Mouse (Mus musculus) spleen, postnatal 4 days (tissue): ENCODE results near the gene Shank2.

ENCODE experiments used
- DNase-seq, 2 experiments: peaks; one replicate each; pipeline ENCODE4 v3.0.0; 2022; ENCODE audit warnings: low spot score in 2 of 2

Shank2 gene

GRCm38 (mm10) chr7:144001628-144002027, at the start of gene Shank2:
Gene Shank2 (plus strand): TSS chr7:144001928.
- no peak for DNase-seq

GRCm38 (mm10) chr7:143952130-143952529, 49.6 kb upstream of the Shank2 start:
- no peak for DNase-seq

DNA sequence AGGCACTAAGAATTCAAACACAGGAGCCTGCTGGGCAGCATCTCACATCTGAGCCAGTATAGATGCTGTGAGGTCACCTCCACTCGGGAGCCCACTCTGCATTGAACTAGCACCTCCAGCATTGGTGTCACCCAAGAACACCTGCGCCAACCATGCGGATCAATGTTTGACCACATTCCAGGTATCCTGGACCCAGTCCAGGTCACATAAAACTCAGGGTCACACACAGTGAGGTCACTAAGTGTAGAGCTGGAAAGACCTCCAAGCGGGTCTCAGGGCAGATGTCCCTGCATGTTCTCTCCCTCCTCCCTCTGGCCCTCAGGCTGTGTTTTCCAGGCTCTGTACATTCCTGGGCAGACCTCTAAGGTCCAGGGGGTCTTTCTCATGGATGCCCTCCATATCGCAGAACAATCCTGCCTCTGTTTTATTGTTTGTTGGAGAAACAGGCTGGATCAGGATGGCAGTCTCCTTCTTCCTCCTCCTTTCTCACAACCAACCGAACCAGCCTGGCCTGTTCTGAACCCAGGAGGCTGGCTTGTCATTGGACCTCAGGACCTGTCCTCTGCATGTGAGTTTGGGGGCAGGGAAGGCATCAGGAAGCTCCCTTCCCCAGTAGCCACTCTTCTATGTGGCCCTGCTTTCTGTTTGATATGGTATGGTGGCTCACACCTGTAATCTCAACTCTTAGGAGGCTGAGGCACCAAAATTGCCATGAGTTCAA, 45.0 kb upstream of the Shank2 start:
- DNase-seq, result no peak

DNA sequence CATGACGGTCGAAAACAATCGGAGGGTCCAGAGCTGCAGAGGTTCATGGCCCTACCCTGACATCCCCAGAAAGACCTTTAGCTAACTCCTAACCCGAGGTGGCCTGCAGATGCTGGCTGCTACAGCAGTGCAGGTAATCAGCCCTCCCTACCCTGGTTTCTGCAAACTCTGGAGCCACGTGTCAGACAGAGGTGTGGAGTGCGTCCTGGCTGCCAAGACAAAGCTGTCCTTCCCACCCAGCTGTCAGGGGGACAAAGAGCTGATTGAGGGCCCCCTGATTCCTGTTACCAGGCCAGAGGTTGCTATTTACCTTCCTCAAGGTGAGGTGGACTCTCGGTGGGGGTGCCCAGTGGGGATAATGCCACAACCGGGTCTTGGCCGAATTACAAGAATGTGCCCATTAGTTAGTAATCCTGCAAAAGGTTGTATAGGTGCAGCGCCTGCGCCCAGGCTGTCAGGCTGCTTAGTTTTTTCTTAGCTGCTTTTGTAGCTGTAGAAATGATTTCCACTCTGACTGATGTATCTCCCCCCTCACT, 43.6 kb upstream of the Shank2 start:
- DNase-seq, result no peak

GRCm38 (mm10) chr7:143963813-143964212, 37.9 kb upstream of the Shank2 start:
- no peak for DNase-seq

DNA sequence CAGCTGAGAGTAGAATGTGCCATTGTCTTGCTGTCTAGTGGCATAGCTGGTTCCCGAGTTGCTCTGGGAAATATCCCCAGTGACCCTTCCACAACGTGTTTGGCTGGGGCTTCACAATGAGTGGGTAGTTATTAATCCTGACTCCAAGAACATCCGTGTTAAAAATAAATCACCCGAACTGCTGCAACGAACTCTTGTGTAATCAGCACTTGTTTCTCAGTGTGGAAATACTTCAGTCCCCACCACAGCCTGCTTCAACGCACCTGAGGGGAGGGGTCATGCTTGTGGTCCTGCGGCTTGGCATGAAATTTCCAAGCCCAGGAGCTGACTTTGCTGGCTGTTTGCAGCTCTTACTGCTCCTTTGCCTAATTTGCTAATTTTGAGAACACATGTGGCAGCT, 35.1 kb upstream of the Shank2 start:
- DNase-seq, result no peak

DNA sequence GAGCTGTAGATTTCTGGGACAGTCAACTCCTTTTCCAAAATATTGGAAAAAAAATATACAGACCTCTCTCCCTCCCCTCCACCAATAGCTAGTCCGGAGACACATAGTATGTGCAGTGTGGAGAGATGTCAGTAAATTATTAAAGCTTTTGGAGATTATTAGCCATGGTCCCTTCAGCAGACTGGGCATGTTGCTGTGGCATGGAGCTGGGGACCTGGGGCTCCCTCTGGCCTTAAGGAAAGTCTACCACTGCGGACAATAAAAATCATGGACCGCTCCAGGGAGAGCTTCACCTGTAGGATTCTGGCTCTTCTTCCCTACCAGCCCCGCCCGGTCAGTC, 24.3 kb upstream of the Shank2 start:
- DNase-seq, result no peak

- no peak for DNase-seq
These were observed 23.7 kb upstream of the Shank2 start for GRCm38 (mm10) chr7:143977831-143978682.

DNA sequence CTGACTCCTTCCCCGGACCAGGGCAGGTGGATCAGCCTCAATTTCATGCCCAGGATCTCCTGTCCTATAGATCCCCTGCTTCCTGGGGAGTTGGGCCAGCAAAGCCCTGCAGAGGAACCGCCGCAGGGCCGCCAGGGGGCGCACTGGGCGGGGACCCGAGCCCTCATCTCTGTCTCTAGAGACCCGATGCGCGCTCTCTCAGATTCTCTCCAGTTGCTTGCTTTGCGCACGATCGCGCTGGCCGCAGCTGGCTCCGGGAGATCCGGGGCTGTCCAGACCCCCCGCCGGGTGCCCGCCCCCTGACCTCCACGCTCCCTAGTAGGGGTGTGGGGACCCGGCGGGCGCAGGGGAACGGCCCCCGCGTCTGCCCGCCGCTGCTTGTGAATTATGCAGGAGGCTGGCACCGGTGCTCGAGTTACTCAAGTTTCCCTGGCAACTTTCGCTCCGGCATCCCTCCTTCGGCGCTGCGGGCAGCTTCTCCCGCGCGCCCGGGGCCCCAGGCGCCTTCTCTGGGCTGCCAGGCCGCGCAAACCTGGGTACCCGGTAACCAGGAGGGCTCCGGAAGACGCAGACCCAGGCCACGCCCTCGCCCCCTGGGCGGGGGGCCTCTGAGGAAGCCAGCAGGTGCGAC, 22.9 kb upstream of the Shank2 start:
- DNase-seq, result peak; percentile 38 to 77

DNA sequence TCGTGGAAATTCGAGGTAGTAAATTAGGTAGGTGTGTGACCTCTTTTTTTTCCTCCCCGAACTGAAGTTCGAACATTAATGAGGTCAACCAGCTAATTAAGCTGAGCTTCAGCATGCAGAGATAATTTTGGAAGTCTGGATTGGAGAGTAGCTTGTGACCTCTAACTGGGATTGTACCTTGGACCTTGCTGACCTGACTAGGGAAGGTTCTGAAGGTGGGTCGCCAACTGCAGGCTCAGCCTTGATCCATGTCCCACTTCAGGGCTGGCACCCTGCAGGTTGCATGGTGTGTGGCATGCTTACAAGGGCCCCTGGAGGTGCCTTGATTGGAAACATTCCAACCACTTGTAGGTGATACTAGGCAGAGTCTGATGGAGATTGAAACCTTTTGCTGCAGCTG, 21.7 kb upstream of the Shank2 start:
- DNase-seq, result no peak

GRCm38 (mm10) chr7:143986281-143986680, 15.4 kb upstream of the Shank2 start:
- DNase-seq, result no peak

- DNase-seq, result no peak
These were observed 10.6 kb upstream of the Shank2 start for GRCm38 (mm10) chr7:143991160-143991559.

DNA sequence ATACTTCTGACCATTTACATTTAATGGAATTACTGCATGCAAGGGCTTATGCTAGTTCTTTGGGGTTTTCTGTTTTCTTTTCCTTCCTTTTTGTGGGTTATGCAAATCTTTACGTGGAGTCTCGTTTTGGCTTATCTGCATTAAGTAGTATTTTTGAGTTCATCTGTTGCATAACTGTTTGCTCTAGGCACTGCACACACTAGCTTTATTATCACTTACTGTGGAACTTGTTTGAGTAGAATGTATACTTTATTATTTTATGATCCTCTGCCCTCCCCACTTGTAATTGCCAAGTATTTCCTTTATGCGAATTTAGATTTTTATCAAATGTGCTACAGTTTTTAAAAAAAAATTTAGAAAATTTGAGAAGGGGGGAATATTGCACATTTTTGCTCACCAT, 2.7 kb upstream of the Shank2 start:
- DNase-seq, result no peak

- no peak for DNase-seq
These were observed 1.7 kb downstream of the Shank2 start for GRCm38 (mm10) chr7:144003471-144003870.

GRCm38 (mm10) chr7:144008079-144008478, 6.4 kb downstream of the Shank2 start:
- no peak for DNase-seq

GRCm38 (mm10) chr7:144008985-144009384, 7.3 kb downstream of the Shank2 start:
- DNase-seq, result no peak

GRCm38 (mm10) chr7:144014485-144014884, 12.8 kb downstream of the Shank2 start:
- no peak for DNase-seq

- DNase-seq, result no peak
These were observed 20.1 kb downstream of the Shank2 start for GRCm38 (mm10) chr7:144021801-144022200.

DNA sequence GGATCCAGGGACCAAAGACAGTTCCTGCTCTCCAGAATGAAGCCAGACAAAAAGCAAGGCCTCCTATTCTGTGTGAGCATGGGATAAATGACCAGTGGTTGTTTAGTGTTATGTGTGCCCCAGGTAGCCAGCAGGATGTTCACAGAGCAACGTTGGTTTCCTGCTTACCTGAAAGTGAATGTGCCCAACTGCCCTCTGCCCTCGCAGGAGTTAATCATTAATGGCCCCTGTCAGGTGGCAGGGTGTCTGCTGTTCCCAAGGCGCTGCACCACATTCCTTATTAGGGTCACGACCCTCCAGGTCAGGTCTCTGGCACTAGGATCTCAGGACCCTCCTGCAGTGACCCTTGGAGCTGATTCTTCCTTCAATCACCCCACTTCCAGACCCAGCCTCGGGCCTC, 21.0 kb downstream of the Shank2 start:
- no peak for DNase-seq

GRCm38 (mm10) chr7:144023561-144023960, 21.8 kb downstream of the Shank2 start:
- DNase-seq, result no peak

DNA sequence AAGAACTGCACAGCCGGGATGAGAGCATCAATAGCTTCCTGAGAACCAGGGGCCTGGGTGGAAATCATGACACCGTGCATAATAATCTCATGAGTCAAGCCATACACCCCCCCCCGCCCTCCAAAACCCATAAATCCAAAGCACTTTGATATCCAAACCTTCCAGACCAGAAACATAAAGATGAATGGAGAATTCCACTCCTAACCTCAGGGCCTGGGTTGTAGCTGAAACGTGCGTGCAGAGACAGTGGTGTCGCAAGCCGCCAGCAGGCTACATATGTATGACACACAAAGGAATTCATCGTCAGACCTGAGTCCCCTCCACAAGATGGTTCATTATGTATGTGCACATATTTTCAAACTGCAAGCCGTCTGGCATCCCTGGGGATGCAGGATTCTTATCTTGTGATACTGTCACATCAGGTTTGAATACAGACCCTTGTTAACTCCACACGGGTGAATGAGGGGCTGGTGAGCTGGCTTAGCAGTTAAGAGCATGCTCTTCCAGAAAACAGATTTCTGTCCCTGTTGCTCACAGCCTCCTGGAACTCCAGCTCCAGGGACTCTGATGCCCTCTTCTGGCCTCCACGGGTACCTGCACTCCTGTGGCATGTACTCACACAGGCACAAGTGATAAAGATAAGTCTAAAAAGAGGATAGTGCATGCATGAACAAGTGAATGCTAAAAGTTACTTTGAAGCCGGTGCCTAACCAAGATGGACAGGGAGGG, 24.5 kb downstream of the Shank2 start:
- DNase-seq, result no peak

DNA sequence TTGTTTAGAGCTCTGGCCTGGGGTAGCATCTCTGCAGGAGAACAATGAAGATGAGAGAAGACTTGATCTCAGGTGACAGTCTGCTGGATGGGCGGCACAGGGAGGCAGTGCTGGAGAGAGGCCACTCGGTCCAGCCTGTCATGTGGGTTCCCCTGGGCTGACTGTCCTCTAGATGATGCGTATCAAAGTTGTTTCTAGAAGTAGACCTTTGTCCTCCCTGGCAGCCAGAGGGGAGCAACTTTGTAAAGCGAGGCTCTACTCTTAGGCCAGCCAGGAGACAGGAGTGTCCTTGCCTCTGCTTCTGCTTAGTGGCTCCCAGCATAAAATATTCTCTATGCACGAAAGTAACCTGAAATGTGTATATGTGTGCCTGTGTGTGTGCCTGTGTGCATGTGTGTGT, 27.5 kb downstream of the Shank2 start:
- no peak for DNase-seq
